Mouse (Mus musculus) CD8-positive naive resting alpha-beta T cell, adult 57 days (primary cell): Measurements from ENCODE around the gene Fzd5. TPM values are rescaled to one million over a fixed set of nuclear protein-coding genes. Genes with fewer than 3 reads are reported as not detected.

ENCODE experiments used
- total RNA-seq: library from RNA; stranded (reverse); gene quantifications from one replicate; pipeline ENCODE4 v1.2.4, GENCODE M21; 2023

Fzd5 gene
- 4.4 TPM for total RNA-seq

DNA sequence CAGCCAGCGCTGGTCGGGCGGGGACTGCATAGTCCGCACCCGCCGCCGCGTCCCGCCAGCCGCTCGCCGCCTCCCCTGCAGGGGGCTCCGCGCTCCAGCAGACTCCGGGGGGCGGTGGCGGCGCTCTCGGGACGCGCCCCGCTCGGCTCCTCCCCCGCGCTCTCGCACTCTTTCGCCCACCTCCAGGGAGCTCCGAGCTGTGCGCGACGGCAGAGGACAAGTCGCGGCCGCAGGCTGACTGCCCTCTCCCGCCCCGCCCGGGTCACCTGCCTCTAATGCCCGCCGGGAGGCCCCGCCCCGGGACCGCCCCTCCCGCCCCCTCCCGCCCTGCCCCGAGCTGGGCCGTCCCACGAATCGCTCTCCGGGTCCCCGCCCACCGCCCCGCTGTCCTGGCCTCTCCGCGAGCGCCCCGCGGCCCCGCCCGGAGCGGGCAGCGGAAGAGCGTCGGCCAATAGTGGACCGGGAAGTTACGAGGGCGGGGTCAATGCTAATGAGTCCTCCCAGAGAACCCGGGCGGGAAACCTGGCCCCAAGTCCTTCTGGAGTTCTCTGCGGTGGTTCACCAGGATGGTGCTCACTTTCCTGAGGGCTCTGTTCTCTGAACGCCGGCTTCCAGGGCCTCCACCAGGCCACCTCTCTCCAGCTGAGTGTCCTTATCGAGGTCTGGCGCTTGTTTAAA is at the start of gene Fzd5:
Gene Fzd5 (minus strand): TSS at position 250 of the 678 bp plus-strand sequence.

DNA sequence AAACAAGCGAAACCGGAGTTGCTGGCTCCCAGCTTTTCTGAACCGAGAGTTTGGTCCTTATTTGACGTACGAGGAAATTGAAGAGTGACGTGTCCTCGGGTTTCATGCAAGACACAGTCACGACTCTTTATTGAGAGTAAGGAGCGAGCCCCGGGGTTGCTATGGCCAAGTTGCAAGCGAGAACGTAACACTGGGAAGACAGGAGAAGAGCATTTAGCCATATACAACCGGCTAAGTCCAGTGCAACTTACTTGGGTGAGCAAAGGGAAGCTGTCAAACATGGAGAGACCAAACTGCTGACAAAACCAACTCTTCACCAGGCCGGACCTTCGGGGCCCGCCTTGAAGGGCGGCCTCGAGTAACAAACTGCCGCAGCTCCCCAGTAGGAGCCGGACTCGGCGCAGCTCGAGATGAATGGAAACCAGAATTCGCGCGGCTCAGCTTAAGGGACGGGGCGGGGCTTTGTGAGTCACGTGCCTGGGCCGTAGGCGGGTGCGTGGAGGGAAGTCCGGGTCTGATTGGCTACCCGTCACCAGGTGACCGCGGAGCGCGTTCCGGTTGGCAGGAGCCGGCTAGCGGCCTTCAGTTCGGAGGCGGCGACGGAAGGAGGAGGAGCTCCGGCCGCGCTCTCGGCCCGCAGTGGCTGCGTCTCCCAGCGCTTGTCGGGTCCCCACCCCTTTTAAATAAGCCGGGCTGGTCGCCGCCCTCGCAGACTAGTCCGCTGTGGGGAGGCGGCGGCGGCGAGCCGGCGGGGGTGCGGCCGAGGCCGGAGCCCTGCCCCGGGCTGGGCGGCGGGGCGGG is 47.1 kb downstream of the Fzd5 start, which contains the start of gene Ccnyl1:
Gene Ccnyl1 (plus strand): TSS at position 243 of the 801 bp plus-strand sequence.

Other genes with a start within 250 kb of the Fzd5 start
- gene Creb1, start 205.1 kb downstream of the Fzd5 start, total RNA-seq: 113 TPM
- 4.1 TPM for gene Mettl21a, start 120.5 kb downstream of the Fzd5 start, total RNA-seq
- gene Ccnyl1, start 47.3 kb downstream of the Fzd5 start, total RNA-seq: 12.6 TPM
- 14.9 TPM for gene Plekhm3, start 219.1 kb upstream of the Fzd5 start, total RNA-seq